Mouse (Mus musculus): Measurements from ENCODE around the gene Tef.

Tef gene

DNA sequence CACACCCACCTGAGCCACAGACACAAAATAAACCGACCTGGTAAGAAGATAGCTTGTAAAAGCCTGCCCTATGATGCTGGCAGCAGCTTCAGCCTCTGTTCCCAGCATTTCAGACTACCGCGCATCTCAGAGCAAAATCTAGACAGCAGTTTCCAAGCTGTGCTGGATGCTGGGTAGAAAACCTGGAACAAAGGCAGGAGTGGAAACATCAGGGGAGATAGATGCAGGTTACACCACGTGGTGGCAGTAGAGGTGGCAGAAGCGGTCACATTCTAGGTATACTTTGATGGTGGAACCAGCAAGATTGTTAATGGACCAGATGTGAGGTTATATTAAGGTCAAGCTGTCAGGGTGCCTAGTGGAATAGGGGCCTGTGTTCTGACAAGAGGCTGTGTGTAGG lies 17.5 kb upstream of the Tef start:
- ChIA-PET CTCF (interaction anchor here in 2 of 4 experiments (0.6 to 1.2 kb wide), 2 partner anchors 16 to 709 kb away, joined by 3 to 5 read pairs; no protein-coding TSS in a partner anchor), POLR2A (interaction anchor here in 3 of 4 experiments (0.6 to 1.7 kb wide), 8 partner anchors 14 to 158 kb away, joined by 3 to 6 read pairs (median 3); partner anchors contain the start of gene Tef (in 1 of the 3))

DNA sequence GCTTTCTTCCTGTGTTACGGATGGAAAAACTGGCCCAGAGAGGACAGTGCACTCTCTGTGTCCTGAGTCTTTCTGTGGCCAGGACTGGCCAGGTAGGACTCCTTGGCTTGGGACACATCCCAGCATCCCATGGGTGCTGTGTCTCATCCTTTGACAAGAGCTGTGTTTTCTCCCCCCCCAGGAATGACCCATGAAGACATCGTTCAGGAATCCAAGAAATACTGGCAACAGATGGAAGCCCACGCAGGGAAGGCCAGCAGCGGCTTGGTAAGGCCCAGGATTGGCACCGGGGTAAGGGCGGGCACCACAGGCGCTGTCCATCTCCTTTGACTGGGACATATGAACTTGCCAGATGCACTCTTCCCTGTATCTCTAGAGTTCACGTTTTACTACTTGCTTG lies 16.5 kb upstream of the Tef start:
- ChIA-PET POLR2A (interaction anchor here in 3 of 4 experiments (0.6 to 1.9 kb wide), 6 partner anchors 16 to 195 kb away, joined by 3 to 6 read pairs (median 4); partner anchors contain the start of genes 1700029P11Rik (in 1 of the 3) and Tef (in 1 of the 3)), CTCF (interaction anchor here in 2 of 4 experiments (0.7 to 1.2 kb wide), 2 partner anchors 15 to 102 kb away, joined by 3 read pairs; no protein-coding TSS in a partner anchor)

- CTCF ChIA-PET: interaction anchor here in 2 of 4 experiments (1.2 to 1.4 kb wide), 3 partner anchors 21 to 48 kb away, joined by 3 to 4 read pairs (median 4); no protein-coding TSS in a partner anchor
- POLR2A ChIA-PET: interaction anchor here in 1 of 4 experiments (0.7 to 2.1 kb wide), 6 partner anchors 9 to 57 kb away, joined by 3 to 10 read pairs (median 4); partner anchors contain the start of gene Tef
Observed at GRCm38 (mm10) chr15:81787525-81787924, 14.7 kb upstream of the Tef start.

DNA sequence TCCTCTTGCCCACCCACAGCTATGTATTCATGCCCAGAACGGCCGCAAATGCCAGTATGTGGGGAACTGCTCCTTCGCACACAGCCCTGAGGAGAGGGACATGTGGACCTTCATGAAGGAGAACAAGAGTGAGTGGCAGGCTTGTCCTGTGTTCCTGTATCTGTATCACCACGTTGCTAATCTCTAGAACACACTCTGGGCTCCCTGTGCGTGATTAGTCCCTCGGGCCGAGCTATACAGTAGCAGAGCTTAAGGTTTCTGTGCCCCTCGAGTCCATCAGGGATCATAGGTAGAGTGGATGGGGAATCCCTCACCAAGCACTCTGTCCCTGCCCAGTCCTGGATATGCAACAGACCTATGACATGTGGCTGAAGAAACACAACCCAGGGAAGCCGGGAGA lies 9.8 kb upstream of the Tef start:
- CTCF ChIA-PET: interaction anchor here in 3 of 4 experiments (0.6 to 1.5 kb wide), 5 partner anchors 10 to 126 kb away, joined by 3 to 4 read pairs (median 4); no protein-coding TSS in a partner anchor

GRCm38 (mm10) chr15:81796228-81796627 lies 6.0 kb upstream of the Tef start:
- CTCF ChIA-PET: interaction anchor here (0.6 to 3.2 kb wide), 20 partner anchors 9 to 440 kb away, joined by 3 to 14 read pairs (median 3); partner anchors contain the start of gene Csdc2 (in 1 of the 4)
- POLR2A ChIA-PET: interaction anchor here in 3 of 4 experiments (0.8 to 1.8 kb wide), 7 partner anchors 8 to 117 kb away, joined by 3 to 14 read pairs (median 4); no protein-coding TSS in a partner anchor

More for the DNA sequence above, 9.8 kb upstream of the Tef start:
- POLR2A ChIA-PET: interaction anchor here in 2 of 4 experiments (0.5 to 3.3 kb wide), 19 partner anchors 10 to 1192 kb away, joined by 3 to 25 read pairs (median 3); partner anchors contain the start of genes Tef (in 2 of the 2), Phf5a (in 1 of the 2), Rangap1 (in 1 of the 2) and Zc3h7b (in 1 of the 2)

DNA sequence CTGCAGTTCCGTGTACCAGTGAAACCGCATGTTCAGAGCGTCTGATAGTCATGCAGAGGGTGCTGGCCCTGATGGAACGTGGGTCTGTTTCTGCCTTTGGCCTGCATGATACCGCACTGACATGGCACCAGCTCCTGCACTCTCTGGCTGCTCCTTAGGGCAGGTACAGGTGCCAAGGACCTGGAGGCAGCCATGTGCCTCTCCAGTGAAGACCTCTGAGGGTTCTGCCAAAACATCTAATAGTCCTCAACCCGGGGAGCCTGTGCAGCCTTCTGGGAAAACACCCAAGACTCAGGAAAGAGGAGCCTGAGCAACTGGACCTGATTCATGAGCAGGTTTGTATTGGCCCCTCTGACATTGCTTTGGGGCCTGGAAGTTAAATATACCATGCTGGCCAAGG lies 4.4 kb upstream of the Tef start:
- CTCF ChIA-PET: no interaction called here
- POLR2A ChIA-PET: interaction anchor here in 2 of 4 experiments (0.6 to 1.3 kb wide), 2 partner anchors 11 to 86 kb away, joined by 3 to 5 read pairs; no protein-coding TSS in a partner anchor

- POLR2A ChIA-PET: interaction anchor here in 2 of 4 experiments (0.6 to 1.6 kb wide), 3 partner anchors 11 to 86 kb away, joined by 3 to 5 read pairs (median 3); no protein-coding TSS in a partner anchor
- CTCF ChIA-PET: interaction anchor here in 1 of 4 experiments (0.6 kb wide), 1 partner anchor 332 kb away, joined by 4 read pairs; the partner anchor contains the start of gene Rbx1
Observed at GRCm38 (mm10) chr15:81798421-81798820, 3.8 kb upstream of the Tef start.

GRCm38 (mm10) chr15:81800391-81800790 lies 1.8 kb upstream of the Tef start:
- ChIA-PET CTCF (interaction anchor here in 1 of 4 experiments (1.6 kb wide), 1 partner anchor 15 kb away, joined by 3 read pairs; no protein-coding TSS in a partner anchor), POLR2A (interaction anchor here in 2 of 4 experiments (0.6 to 4.5 kb wide), 8 partner anchors 10 to 143 kb away, joined by 3 to 46 read pairs (median 3); no protein-coding TSS in a partner anchor)

DNA sequence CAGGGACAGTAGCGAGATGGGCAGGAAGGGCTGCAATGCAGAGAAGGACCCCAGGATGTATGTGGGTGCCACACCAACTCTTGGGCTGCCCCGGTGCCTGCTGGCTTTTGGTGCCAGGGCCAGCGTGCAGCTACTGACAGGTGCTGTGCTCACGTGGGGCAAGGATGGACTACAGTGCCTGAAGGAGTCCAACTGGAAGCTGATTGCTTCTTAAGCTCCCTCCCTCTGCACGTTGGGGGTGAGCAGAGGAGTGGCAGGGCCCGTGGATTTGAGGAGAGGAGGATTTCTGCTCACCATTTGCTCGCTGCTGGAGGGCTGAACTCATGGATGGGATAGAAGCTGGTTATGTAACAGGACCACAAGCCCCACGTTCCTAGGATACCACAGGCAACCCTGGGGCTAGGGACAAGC lies 725 bp downstream of the Tef start:
- CTCF ChIA-PET: interaction anchor here in 3 of 4 experiments (0.5 to 1.2 kb wide), 7 partner anchors 28 to 133 kb away, joined by 3 to 9 read pairs (median 4); partner anchors contain the start of gene Csdc2 (in 1 of the 3)
- POLR2A ChIA-PET: interaction anchor here in 3 of 4 experiments (0.6 to 4.5 kb wide), 32 partner anchors 8 to 496 kb away, joined by 3 to 46 read pairs (median 4); partner anchors contain the start of genes Wbp2nl (in 2 of the 3), Csdc2 (in 1 of the 3), Pmm1 (in 1 of the 3) and Polr3h (in 1 of the 3)

DNA sequence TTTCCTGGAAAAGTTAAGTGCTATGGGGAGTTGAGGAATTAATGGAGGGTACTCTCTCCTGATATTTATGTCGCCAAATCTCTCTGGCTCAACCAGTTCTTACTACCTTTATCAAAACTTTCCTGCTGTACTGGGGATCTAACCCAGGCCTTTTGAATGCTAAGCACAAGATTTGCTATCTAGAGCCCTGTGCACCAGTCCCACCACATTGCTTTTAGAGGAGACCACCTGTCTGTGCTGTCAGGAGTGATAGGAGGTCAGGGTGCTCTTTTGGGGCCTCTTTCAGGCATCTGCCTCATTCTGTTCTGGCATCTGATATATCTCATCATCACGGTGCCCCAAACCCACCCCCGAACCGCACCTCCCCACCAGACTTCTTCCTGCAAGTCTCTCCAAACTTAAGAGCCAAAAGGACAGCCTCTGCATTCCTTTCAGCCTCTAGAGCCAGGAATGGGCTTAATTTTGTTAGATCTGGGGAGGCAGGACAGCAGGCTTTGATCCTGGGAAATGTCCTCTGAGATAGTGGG lies 1.3 kb downstream of the Tef start:
- CTCF ChIA-PET: interaction anchor here in 2 of 4 experiments (0.5 to 1.2 kb wide), 3 partner anchors 28 to 133 kb away, joined by 3 to 9 read pairs (median 4); partner anchors contain the start of gene Csdc2 (in 1 of the 2)
- POLR2A ChIA-PET: interaction anchor here in 3 of 4 experiments (0.7 to 4.5 kb wide), 18 partner anchors 8 to 213 kb away, joined by 3 to 46 read pairs (median 4); partner anchors contain the start of genes Polr3h (in 1 of the 3), Rangap1 (in 1 of the 3) and Zc3h7b (in 1 of the 3)

DNA sequence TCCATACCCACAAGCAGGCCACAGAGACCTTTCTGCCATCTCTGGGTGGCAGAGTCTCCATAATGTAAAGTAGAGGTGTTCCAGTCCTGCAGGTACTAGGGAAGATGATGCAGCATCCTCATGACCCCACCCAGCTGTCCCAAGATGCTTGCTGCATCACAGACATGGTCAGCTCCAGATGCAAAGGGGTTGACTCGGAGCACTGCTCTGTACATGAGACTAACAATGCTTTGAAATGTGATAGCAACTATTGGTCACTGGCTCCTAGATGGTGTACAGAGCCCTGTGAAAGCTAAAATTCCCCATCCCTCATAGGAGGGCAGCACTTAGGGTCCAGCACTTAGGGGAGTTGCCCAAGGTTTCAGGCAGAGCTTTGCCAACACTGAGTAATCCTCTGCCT lies 2.0 kb downstream of the Tef start:
- ChIA-PET POLR2A (interaction anchor here in 2 of 4 experiments (0.6 to 2.0 kb wide), 10 partner anchors 10 to 162 kb away, joined by 3 to 5 read pairs (median 4); no protein-coding TSS in a partner anchor), CTCF (interaction anchor here in 1 of 4 experiments (0.9 kb wide), 1 partner anchor 27 kb away, joined by 3 read pairs; no protein-coding TSS in a partner anchor)

GRCm38 (mm10) chr15:81804883-81805282 lies 2.7 kb downstream of the Tef start:
- POLR2A ChIA-PET: interaction anchor here in 2 of 4 experiments (0.7 to 1.6 kb wide), 10 partner anchors 11 to 163 kb away, joined by 3 to 7 read pairs (median 4); no protein-coding TSS in a partner anchor
- CTCF ChIA-PET: interaction anchor here in 2 of 4 experiments (0.6 kb wide), 3 partner anchors 8 to 197 kb away, joined by 3 to 4 read pairs (median 3); no protein-coding TSS in a partner anchor

DNA sequence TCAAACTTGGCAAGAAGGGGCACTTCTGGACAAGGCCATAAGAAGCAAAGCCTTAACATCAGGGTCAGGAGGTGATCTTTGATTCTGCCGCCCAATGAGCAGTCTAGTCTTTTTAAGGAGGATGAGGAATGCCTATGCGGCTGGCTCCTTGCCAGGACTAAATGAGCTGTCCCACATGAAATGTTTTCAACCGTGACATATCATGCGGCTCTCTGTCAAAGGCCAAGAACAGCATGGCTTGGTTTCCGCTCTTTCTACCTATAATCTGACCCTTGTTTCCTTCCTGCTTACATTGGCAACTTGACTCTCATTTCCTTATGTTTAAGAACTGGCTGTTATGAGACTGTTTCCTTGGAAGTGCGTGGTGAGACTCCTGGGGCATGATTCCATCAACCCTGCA lies 3.4 kb downstream of the Tef start:
- CTCF ChIA-PET: no interaction called here
- POLR2A ChIA-PET: interaction anchor here in 2 of 4 experiments (0.6 to 1.6 kb wide), 5 partner anchors 16 to 162 kb away, joined by 3 to 5 read pairs (median 4); no protein-coding TSS in a partner anchor

- ChIA-PET CTCF (no interaction called here), POLR2A (interaction anchor here in 1 of 4 experiments (0.6 kb wide), 1 partner anchor 30 kb away, joined by 3 read pairs; no protein-coding TSS in a partner anchor)
Observed at GRCm38 (mm10) chr15:81806621-81807404, 4.6 kb downstream of the Tef start.

DNA sequence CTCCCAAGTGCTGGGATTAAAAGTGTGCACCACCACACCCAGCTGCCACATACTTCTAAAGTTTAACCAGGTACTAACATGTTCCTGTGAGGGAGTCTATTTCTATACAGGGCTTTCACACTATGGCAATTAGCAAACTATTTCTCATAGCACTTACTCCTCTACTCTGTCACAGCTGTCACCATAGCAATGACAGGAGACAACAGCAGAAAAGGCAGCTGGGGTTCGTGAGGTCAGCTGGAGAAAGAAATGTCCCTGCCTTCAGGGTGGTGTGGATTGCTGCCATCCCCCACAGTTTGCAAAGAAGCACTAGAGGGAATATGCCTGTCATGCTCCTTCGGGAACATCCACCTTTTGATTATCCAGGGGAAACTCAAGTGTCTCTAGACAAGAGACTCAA lies 6.6 kb downstream of the Tef start:
- ChIA-PET CTCF (no interaction called here), POLR2A (interaction anchor here in 1 of 4 experiments (0.5 to 1.0 kb wide), 3 partner anchors 10 to 100 kb away, joined by 3 to 4 read pairs (median 3); no protein-coding TSS in a partner anchor)

- ChIA-PET POLR2A (interaction anchor here in 3 of 4 experiments (0.6 to 3.6 kb wide), 48 partner anchors 8 to 392 kb away, joined by 3 to 44 read pairs (median 6); partner anchors contain the start of genes Aco2 (in 3 of the 3), Phf5a (in 3 of the 3), Csdc2 (in 2 of the 3) and Rbx1 (in 2 of the 3)), CTCF (interaction anchor here in 3 of 4 experiments (0.6 to 2.6 kb wide), 3 partner anchors 8 to 95 kb away, joined by 3 to 24 read pairs (median 5); no protein-coding TSS in a partner anchor)
Observed at GRCm38 (mm10) chr15:81809550-81809949, 7.3 kb downstream of the Tef start.

- POLR2A ChIA-PET: interaction anchor here in 3 of 4 experiments (0.6 to 3.6 kb wide), 71 partner anchors 9 to 543 kb away, joined by 3 to 44 read pairs (median 5); partner anchors contain the start of genes Aco2 (in 3 of the 3), Phf5a (in 3 of the 3), Csdc2 (in 2 of the 3) and Rbx1 (in 2 of the 3)
Observed at GRCm38 (mm10) chr15:81810150-81810549, 7.9 kb downstream of the Tef start.

More at GRCm38 (mm10) chr15:81810150-81810549, 7.9 kb downstream of the Tef start:
- CTCF ChIA-PET: interaction anchor here (0.6 to 2.7 kb wide), 5 partner anchors 9 to 116 kb away, joined by 3 to 24 read pairs (median 4); partner anchors contain the start of gene Polr3h (in 1 of the 4)

All from embryonic stem cell, embryonic (primary cell).